Mouse (Mus musculus) urinary bladder, postnatal 36 days (tissue): ENCODE data around the gene Tbc1d5.
A peak's percentile ranks its signal among the peaks of the same experiment; 100 is the strongest.

Source experiments
- DNase-seq, 2 experiments: peaks; one replicate each; pipeline ENCODE4 v3.0.0; 2022; ENCODE audit warnings: low spot score in 2 of 2, mixed read lengths in 1 of 2

Gene Tbc1d5

DNA sequence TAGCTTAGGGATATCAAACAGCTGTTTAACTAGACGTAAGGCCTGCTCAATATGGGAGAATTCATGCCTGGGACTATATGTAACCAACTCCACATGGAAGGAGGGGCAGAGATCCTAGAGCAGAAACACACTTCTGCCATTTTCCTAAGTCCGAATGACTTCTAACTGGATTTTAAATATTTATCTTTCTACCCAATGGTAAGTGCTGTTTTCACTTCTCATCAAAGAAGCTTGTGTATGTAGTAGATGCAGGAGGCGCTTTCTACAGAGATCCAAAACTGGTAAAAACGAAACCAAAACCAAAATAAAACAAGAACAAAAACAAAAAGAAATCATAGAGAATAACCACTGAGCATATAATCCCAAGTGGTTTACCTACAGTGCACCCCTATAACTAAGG, 299.2 kb downstream of the Tbc1d5 start:
- DNase-seq: no peak

DNA sequence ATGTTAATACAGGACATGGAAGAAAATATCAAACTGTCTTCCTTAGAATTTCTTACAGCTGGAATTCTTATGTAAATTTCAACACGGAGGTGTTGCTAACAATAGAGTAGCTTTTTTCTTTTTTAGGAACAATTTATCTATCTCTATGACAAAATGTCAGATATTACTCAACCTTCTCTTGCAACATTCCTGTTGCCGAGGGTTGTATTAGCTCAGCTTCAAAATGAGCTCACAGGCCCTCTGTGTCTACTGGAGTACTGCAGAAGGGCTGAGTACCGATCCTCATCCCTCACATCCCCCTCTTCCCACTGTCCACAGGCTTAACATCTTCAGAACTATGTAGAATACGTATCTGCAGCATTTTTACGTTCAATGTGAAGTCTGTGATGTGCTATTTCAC, 302.7 kb downstream of the Tbc1d5 start:
- no peak for DNase-seq

GRCm38 (mm10) chr17:50874067-50874466, 305.1 kb downstream of the Tbc1d5 start:
- no peak for DNase-seq

GRCm38 (mm10) chr17:50872600-50872999, 306.6 kb downstream of the Tbc1d5 start:
- DNase-seq: no peak

DNA sequence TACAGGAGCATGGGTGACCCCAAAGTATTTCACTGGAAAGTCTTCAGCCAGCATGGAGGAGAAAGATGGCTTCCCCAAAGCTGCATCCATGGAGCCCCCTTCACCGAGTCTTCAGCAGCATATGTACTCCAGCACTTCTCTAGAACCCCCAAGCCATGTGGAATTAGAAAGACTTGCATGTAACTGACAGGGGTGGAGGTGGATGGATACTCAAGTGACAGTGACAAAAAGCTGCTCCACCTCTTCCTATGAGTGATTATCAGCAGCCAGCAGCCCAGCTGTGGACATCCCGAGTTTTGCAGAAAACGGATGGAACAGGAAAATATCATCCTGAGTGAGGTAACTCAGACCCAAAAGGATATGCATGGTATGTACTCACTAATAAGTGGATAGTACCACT, 311.9 kb downstream of the Tbc1d5 start:
- no peak for DNase-seq

GRCm38 (mm10) chr17:50864781-50865180, 314.4 kb downstream of the Tbc1d5 start:
- DNase-seq: no peak

- DNase-seq: no peak
Measured at GRCm38 (mm10) chr17:50853220-50853619, 325.9 kb downstream of the Tbc1d5 start.

- DNase-seq: no peak
Measured at GRCm38 (mm10) chr17:50851382-50851781, 327.8 kb downstream of the Tbc1d5 start.

- no peak for DNase-seq
Measured at GRCm38 (mm10) chr17:50814089-50814488, 365.1 kb downstream of the Tbc1d5 start.

DNA sequence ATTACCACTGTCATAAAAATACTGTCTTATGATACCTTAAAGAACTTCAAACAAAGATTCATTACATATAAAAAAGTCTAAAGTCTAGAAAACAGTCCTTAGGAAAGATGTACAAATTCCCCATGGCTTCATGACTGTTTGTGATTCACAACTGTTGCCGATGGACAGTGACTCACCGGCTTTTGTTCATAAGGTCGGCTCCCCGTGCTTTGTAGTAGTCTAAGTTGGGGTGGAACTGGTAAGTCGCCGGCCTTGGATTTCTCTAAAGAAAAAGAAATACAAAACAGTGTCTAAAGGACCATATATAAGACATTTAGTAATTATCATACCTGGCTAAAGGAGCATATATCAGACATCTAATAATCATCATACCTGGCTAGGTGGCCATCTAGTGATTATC, 365.6 kb downstream of the Tbc1d5 start:
- no peak for DNase-seq

DNA sequence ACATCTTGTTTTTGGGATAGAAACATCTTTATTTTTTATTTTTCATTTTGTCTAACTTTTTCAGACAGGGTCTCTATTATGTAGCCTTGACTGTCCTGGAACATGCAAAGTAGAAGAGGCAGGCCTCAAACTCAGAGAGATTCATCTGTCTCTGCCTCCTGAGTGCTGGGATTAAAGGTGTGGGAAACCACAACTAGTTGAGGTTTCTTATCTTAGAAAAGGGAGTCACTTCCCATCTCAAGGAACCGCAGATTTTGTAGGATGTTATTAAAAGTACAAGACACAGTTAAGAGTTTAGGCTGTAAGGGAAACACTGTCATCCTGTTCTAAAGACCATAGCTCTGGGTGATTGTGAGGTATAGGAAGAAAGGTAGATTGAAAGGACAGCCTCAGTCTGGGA, 373.5 kb downstream of the Tbc1d5 start:
- DNase-seq: no peak

- DNase-seq: no peak
Measured at GRCm38 (mm10) chr17:50803234-50803633, 375.9 kb downstream of the Tbc1d5 start.

DNA sequence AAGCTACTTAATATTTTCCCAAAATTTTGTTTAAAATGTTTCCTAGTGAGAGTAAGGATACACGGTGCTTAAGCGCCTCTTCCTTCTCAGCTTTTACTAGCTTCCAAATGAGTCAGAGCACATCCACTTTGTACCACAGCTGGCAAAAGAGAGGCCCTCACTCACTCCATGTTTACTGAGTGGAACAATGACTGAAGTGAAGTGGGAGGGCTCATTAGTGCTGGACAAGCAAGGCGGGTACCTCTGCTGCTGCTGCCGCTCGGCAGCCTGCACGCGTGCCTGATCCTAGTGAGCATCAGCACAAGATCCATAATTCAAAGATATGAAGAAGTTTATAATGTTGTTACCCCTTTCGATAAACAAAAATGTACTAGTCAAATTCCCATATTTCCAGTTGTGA, 376.8 kb downstream of the Tbc1d5 start:
- DNase-seq: no peak

GRCm38 (mm10) chr17:50795445-50796095, 383.6 kb downstream of the Tbc1d5 start:
- DNase-seq: peak in 1 of 2 experiments; percentile 30

DNA sequence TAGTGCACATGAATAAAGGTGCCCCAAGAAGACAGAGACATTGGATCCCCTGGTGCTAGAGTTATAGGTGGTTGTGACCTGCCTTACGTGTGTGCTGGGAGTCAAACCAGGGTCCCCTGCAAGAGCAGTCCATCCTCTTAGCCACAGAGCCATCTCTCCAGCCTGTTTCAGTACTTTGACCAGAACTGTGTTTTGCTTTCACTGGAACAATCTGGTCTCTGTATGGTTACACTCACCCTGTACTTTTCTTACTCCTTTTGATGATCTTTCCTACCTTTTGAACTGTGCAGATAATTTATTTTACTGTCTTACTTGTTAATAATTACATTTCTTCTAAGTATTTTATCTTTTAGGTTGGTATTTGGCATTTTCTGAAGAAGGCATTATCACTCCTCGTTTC, 387.5 kb downstream of the Tbc1d5 start:
- DNase-seq: no peak

- DNase-seq: no peak
Measured at GRCm38 (mm10) chr17:50788835-50789234, 390.3 kb downstream of the Tbc1d5 start.

- DNase-seq: no peak
Measured at GRCm38 (mm10) chr17:50775247-50775646, 403.9 kb downstream of the Tbc1d5 start.

DNA sequence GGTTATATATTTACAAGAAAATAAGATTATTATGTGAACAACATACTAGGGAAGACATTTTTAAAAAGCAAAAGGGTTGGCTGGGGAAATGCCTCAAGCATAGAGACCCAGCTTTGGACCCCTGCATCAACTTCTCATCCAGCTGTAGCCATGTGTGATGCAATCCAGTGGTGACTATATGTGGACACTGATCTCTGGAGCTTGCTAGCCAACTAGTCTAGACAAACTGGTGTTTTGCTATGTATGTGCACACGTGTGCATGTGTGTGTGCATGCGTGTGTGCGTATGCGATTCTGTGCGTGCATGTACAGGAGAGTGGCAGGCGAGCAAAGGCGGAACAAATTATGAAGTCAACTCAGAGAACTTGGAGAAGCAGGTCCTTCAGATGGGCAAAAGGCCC, 414.8 kb downstream of the Tbc1d5 start:
- DNase-seq: no peak

- no peak for DNase-seq
Measured at GRCm38 (mm10) chr17:50763407-50763806, 415.7 kb downstream of the Tbc1d5 start.

- DNase-seq: no peak
Measured at GRCm38 (mm10) chr17:50762231-50762630, 416.9 kb downstream of the Tbc1d5 start.

DNA sequence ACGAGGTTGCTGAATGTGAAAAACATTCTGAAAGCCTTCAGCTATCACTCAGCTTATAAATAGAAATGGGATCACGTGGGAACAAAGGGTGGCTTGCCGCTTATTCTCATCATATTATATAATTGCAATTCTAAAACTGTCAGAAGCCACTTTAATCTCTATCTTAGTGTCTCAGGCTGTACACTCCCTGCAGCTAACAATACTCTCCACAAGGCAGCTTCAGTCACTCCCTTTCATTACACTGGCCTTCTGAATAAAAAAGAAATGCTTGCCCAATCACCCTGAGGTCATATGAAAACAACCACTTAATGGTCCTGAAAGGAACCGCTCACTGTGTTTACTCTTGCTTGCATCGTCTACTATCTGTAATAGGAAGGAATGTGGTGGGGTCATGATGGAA, 418.1 kb downstream of the Tbc1d5 start:
- DNase-seq: no peak

GRCm38 (mm10) chr17:50753356-50754138, 425.6 kb downstream of the Tbc1d5 start:
- DNase-seq: no peak

DNA sequence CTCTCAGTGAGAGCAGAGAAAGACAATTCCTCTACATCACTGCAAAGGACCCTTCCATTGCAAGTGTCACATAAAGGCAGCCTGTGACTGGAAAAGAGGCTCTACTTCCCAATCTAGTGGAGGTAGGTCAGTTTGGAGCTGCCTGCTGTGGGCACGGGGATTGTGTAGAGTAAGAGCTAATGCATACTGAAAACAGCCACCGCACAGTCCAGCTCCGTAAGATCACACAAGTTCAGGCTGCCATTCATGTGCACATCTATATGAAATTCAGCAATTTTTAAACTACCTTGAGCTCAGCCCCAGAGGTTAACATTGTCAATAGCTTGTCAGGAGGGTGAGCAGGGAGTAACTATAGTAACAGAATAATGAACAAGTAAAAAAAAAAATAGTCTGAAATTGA, 426.4 kb downstream of the Tbc1d5 start:
- no peak for DNase-seq
